In genomic region chr16:62745875-62746274, GRCm38 (mm10) we compare ENCODE assay signal across 15 mouse cellular contexts. TPM values are rescaled to one million over a fixed set of nuclear protein-coding genes. Genes with fewer than 3 reads are reported as not detected.
DNase-seq lines count a peak whose midpoint lies in the region; ATAC-seq lines count a peak whose summit lies in the region.
"Had no signal": no experiment of that assay in that cellular context is flagged by ENCODE, and none has a peak within 500 bp of the region (broad histone marks: within the 10 kb centered on the region; RNA-seq: fewer than 3 reads in every experiment).

No protein-coding gene starts in this region.

- H3K4me1 ChIP-seq in hindbrain, embryonic 14.5 days (replicated peaks; ENCODE audit: control insufficient read depth, insufficient read depth, low read length): no peaks in the 10 kb centered on the region
- H3K4me1 ChIP-seq in hindbrain, embryonic 11.5 days (replicated peaks; ENCODE audit: control insufficient read depth, insufficient read depth, low read length): no peaks in the 10 kb centered on the region
- H3K4me1 ChIP-seq: embryonic facial prominence, embryonic 12.5 days; heart, embryonic 13.5 days; hindbrain, embryonic 13.5 days; lung, embryonic 15.5 days had no signal

- no peaks in the 10 kb centered on the region for H3K9me3 ChIP-seq in hindbrain, embryonic 14.5 days (ENCODE audit: control insufficient read depth, low read length)
- no peaks in the 10 kb centered on the region for H3K9me3 ChIP-seq in hindbrain, embryonic 11.5 days (ENCODE audit: control insufficient read depth, low read length)
- H3K9me3 ChIP-seq: embryonic facial prominence, embryonic 12.5 days; heart, embryonic 13.5 days; hindbrain, embryonic 13.5 days; lung, embryonic 15.5 days had no signal

- peak; percentile 50 for DNase-seq in hindbrain, embryonic 14.5 days (ENCODE audit: low spot score)
- DNase-seq in hindbrain, embryonic 11.5 days (ENCODE audit: low spot score): no peak
- peak; percentile 7 for DNase-seq in retina, embryonic 14.5 days (ENCODE audit: low spot score)
- DNase-seq in retina, postnatal 1 day: no peak
- DNase-seq in spleen, postnatal 14 days (ENCODE audit: low spot score in 2 of 2): no peak
- no peak for DNase-seq in kidney, postnatal 10 days
- DNase-seq: adrenal gland, postnatal 10 days; cerebellum, postnatal 25 days; gastrocnemius, postnatal 25 days; kidney, adult 9 months had no signal

- H3K36me3 ChIP-seq in hindbrain, embryonic 14.5 days (replicated peaks; ENCODE audit: control insufficient read depth, insufficient read depth): no peaks in the 10 kb centered on the region
- H3K36me3 ChIP-seq in hindbrain, embryonic 11.5 days (ENCODE audit: control insufficient read depth, insufficient read depth, low read length): no peaks in the 10 kb centered on the region
- H3K36me3 ChIP-seq: embryonic facial prominence, embryonic 12.5 days; heart, embryonic 13.5 days; lung, embryonic 15.5 days had no signal

- H3K9ac ChIP-seq in hindbrain, embryonic 14.5 days: no peak overlapping the region
- no peak overlapping the region for H3K9ac ChIP-seq in hindbrain, embryonic 11.5 days (ENCODE audit: low read depth, low read length)
- H3K9ac ChIP-seq: embryonic facial prominence, embryonic 12.5 days; heart, embryonic 13.5 days; hindbrain, embryonic 13.5 days; lung, embryonic 15.5 days had no signal

- H3K4me2 ChIP-seq in hindbrain, embryonic 14.5 days (replicated peaks): no peak overlapping the region
- H3K4me2 ChIP-seq in hindbrain, embryonic 11.5 days (replicated peaks; ENCODE audit: low read depth, low read length): no peak overlapping the region
- H3K4me2 ChIP-seq: embryonic facial prominence, embryonic 12.5 days; heart, embryonic 13.5 days; hindbrain, embryonic 13.5 days; lung, embryonic 15.5 days had no signal

- no peaks in the 10 kb centered on the region for H3K27me3 ChIP-seq in hindbrain, embryonic 14.5 days (ENCODE audit: control insufficient read depth, insufficient read depth, low read length)
- H3K27me3 ChIP-seq in hindbrain, embryonic 11.5 days (ENCODE audit: control insufficient read depth, insufficient read depth, low read length): no peaks in the 10 kb centered on the region
- H3K27me3 ChIP-seq: embryonic facial prominence, embryonic 12.5 days; heart, embryonic 13.5 days; hindbrain, embryonic 13.5 days; lung, embryonic 15.5 days had no signal

- no peak overlapping the region for H3K4me3 ChIP-seq in hindbrain, embryonic 14.5 days (replicated peaks; ENCODE audit: low read length)
- no peak overlapping the region for H3K4me3 ChIP-seq in hindbrain, embryonic 11.5 days (ENCODE audit: low read depth, low read length)
- H3K4me3 ChIP-seq: embryonic facial prominence, embryonic 12.5 days; heart, embryonic 13.5 days; hindbrain, embryonic 13.5 days; lung, embryonic 15.5 days had no signal

- 74% methylated on average over 2 of the region's 2 CpGs for WGBS in hindbrain, embryonic 14.5 days
- 89% methylated on average over 2 of the region's 2 CpGs for WGBS in hindbrain, embryonic 11.5 days

- ATAC-seq in hindbrain, embryonic 14.5 days (ENCODE audit: low FRiP score): no peak
- no peak for ATAC-seq in hindbrain, embryonic 11.5 days (ENCODE audit: low FRiP score)
- peak; percentile 63; the same call in 1 of the 2 replicates for ATAC-seq in common myeloid progenitor, adult 5-6 weeks (replicated peaks; ENCODE audit: low read depth, poor library complexity, severe bottlenecking)

- no peak overlapping the region for H3K27ac ChIP-seq in hindbrain, embryonic 14.5 days
- no peak overlapping the region for H3K27ac ChIP-seq in hindbrain, embryonic 11.5 days (ENCODE audit: low read depth, low read length)
- H3K27ac ChIP-seq: embryonic facial prominence, embryonic 12.5 days; heart, embryonic 13.5 days; hindbrain, embryonic 13.5 days; lung, embryonic 15.5 days had no signal

RNA-seq across cellular contexts. Expression of gene Nsun3, which starts 40.7 kb away (rescaled TPM):
- polyA plus RNA-seq in hindbrain, embryonic 14.5 days (2014; fragmentation: Nextera tagmentation; extraction: Ambion mirVana): 10.0 and 10.9 TPM in 2 replicates
- 10.0 and 10.4 TPM in 2 replicates for polyA plus RNA-seq in hindbrain, embryonic 11.5 days (2014; fragmentation: Nextera tagmentation; extraction: Ambion mirVana)
- 23.6 and 25.5 TPM in 2 replicates for total RNA-seq in common myeloid progenitor, adult 5-6 weeks (2017)

Comparison
In these comparisons a context has a peak if more than half of its experiments do, and no peak if none do; other contexts are left out.
1. DNase-seq: peak in hindbrain, embryonic 14.5 days (single experiment) and retina, embryonic 14.5 days (single experiment); none in hindbrain, embryonic 11.5 days (single experiment), retina, postnatal 1 day (single experiment), spleen, postnatal 14 days (0 of 2) and kidney, postnatal 10 days (single experiment).